Mouse (Mus musculus) CD4-positive, CD25-positive, alpha-beta regulatory T cell, adult 2 months (primary cell): ENCODE data around the gene Gm21677.
"Not testable (repeated sequence)": the region's sequence is repeated elsewhere in the genome, so short reads cannot be mapped to it uniquely, and the experiment has no call there.

Source experiments
- DNase-seq: peaks from one replicate; pipeline ENCODE4 v3.0.0-alpha.2; 2012; ENCODE audit warnings: low read depth, low spot score

Gm21677 gene

DNA sequence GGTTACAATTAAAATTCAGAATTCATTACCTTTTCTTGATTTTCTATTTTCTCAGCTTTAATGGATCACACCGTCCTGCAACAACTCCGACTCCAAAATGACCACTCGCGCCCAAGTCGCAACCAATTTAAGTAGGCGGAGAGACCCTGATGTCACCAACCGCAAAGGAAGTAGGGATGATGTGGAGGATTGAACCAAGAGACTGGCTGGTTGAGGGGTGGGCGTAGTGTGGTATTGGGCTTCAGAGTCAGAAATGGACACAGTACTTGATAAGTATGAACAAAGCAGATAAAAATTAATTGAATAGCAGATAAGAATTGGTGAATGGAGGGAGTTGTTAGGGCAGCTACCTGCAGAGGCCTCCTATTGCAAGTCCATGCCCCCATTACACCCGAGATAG is at the start of gene Gm21677:
TSS of gene Gm21677 (minus strand) at position 101 of the 400 bp plus-strand sequence.
- DNase-seq = not testable (repeated sequence)

DNA sequence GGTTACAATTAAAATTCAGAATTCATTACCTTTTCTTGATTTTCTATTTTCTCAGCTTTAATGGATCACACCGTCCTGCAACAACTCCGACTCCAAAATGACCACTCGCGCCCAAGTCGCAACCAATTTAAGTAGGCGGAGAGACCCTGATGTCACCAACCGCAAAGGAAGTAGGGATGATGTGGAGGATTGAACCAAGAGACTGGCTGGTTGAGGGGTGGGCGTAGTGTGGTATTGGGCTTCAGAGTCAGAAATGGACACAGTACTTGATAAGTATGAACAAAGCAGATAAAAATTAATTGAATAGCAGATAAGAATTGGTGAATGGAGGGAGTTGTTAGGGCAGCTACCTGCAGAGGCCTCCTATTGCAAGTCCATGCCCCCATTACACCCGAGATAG is 39.0 kb upstream of the Gm21677 start, which contains the start of gene Gm21693:
TSS of gene Gm21693 (minus strand) at position 101 of the 400 bp plus-strand sequence.
- not testable (repeated sequence) for DNase-seq

DNA sequence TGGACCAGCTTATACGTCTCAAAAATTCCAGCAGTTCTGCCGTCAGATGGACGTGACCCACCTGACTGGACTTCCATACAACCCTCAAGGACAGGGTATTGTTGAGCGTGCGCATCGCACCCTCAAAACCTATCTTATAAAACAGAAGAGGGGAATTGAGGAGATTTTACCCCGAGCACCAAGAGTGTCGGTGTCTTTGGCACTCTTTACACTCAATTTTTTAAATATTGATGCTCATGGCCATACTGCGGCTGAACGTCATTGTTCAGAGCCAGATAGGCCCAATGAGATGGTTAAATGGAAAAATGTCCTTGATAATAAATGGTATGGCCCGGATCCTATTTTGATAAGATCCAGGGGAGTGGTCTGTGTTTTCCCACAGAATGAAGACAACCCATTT is 34.4 kb upstream of the Gm21677 start:
- not testable (repeated sequence) for DNase-seq
